Mouse (Mus musculus): ENCODE results near the gene Amh.

The Amh gene

DNA sequence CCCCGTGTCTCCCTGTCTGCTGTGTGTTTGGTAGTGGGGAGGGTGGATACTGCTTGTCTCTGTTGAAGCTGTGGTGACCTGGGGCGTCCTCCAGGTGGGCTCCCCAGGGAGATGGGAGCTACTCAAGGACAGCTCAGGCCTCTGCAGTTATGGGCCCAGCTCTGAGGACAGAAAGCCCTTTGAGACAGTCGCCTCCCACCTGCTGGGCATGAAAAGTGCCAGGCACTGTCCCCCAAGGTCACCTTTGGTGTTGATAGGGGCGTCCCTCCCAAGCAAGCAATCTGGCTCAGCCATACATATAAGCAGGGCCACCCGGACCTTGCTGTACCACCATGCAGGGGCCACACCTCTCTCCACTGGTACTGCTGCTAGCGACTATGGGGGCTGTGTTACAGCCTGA, at the start of gene Amh:
Gene Amh, plus strand, starts transcription at position 328 of the 400 bp plus-strand sequence.
- DNase-seq (ENCODE audit: low read depth): no peak

DNA sequence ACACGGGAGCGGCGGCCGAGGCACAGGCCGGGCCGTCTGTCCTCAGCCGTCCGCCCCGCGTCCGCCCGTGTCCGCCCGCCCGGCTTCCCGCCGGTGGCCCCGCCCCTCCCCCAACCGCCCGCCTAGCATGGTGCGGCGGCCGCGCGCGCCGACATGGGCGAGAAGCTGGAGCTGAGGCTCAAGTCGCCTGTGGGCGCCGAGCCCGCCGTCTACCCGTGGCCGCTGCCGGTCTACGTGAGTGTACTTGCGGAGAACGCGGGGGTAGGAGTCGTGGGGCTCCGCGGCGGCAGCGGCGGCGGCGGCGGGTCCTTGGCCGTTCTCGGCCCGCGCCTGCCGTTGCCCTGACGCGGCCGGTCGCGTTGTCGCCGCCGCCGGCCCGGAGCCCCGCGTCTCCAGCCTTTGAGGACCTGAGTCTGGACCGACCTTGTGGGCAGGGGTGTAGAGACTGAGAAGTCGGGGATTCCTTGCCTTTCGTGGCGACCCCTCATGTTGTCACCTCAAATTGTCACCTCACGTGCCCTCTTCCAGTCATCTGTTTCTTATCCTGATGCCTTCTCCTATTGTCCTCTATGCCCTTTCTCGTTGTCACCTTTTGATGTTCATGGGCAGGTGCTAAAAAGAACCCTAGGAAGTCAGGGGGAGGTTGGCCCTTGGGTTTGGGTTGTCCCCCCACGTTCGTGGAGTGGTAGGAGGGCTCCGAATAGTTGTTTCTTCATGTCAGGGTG, 49.6 kb upstream of the Amh start:
- no peak for DNase-seq (ENCODE audit: low read depth)

DNA sequence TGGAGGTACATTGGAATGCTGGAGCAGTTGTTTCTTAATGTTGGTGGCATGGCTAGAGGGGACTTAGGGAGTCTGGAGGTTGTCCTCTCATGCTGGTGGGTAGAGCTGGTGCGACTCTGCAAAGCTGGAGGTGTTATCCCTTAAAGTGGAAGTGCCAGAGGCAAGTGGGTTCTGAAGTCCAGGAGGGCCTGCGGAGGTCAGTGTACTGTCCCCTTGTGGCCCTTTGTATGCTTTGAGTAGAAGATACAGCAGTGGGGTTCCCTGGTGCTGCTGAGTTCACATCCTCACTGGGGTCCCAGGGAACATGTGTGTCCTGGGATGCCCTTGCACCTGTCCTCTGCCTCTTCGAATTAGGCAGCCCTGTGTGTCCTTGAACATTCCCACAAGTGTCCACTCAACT, 48.9 kb upstream of the Amh start:
- DNase-seq (ENCODE audit: low read depth): no peak

DNA sequence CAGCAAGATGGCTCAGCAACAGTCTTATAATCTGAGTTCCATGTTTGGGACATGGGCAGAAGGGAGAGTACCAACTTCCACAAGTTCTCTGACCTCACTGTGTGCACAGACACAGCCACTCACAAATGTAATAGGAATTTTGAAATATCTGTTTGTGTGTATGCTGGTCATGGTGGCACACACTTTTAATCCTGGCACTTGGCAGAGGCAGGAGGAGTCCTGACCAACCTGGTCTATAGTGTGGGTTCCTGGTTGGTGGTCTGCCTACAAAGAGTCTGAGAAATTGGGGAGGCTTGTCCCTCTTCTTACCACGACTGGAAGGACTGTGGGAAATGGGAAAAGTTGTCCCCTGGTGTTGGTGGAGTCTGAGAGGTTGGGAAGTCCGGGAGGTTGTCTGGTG, 48.5 kb upstream of the Amh start:
- DNase-seq (ENCODE audit: low read depth): no peak

DNA sequence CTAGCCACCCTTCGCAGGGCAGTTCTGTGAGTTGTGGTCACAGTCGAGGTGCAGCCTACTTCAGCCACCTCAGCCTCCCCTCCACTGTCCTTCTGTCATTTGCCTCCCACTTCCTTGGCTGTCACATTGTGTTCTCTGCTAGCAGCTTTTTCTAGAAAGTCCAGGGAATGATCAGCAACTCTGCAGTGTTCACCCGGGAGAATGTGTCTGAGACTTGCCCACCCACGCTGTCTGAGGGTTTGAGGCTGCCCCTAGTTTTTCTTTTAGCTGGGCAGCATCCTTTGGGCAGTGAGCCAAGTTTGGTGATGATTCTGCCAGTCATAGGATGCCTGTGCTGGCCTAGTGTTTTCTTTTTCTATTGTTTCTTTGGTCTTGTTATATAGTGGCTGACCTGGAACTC, 48.1 kb upstream of the Amh start:
- DNase-seq (ENCODE audit: low read depth): no peak

DNA sequence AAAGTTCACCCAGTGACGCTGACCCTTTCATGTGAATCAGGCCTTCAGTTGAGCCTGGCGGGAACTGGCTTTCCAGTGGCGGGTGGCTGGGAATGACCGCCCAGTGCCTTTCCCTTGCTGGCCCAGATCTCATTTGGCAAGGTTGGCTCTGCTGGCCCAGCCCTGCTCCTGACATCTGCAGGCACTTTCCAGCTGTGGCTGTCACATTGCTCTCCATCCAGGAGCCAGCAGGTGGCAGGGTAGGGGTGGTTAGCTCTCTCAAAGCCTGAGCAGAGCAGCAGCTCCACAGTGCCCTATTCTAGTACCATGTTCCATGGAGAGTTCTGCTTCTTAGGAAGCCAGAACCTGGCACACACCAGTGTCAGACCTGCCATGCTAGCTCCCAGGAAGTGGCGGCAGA, 47.3 kb upstream of the Amh start:
- DNase-seq (ENCODE audit: low read depth): peak; percentile 85

DNA sequence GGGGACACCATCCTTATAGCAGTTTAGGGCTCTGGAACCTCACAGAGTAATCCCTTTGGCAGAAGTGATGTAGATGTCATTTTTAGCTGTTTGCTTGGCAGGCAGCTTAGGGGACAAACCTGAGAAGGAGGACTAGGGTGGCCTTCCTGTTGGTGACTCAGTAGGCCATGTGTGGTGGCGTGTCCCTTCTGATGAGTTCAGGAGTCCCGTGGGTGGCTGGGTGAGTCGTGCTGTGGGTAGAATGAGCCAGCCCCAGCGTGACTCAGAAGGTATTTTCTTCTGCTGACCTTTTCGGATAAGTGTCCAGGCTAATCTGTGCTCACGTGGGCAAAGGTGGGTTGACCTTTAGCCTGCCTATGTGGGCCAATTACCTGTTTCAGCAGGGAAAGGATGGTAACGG, 46.4 kb upstream of the Amh start:
- no peak for DNase-seq (ENCODE audit: low read depth)

DNA sequence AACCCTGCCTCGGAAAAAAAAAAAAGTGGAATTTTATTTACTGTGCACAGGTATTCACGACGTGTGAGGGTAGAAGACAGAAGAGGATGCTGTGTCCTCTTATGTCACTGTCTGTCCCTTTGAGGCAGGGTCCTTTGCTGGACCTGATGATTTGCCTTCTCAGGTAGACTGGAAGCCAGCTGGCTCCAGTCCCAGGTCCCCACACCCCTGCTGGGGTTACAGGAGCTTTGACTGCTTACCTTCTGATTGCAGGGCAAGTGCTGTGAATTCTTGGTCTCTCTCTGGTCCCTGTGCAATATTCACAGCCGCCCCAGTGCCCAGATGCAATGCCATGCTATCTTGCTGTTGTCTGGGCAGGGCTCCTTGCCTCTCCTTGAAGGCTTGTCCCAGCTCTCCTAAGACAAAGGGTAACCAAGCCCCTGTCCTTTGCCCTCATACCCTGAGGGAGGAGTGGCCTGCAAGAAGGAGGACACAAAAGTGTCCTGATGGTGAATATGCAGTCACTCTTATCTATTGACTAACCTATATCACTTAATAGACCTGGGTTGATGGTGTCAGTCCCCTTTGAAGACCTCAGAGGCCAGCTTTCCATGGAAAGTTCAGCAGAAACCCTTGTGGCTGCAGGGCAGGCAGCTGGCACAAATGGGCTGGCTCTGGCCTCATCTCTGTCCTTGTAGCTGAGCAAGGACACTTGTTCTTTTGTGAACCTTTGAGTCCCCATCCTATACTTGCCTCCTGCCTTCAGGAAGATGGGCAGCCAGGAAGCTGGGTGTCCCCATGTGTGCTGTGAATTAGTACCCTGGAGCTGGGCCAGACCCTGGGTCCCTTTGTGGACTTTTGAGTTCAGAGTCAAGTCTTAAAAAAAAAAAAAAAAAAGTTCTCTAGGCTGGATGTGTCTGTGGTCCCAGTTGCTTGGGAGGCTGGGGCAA, 44.2 kb upstream of the Amh start:
- no peak for DNase-seq (ENCODE audit: low read depth)

DNA sequence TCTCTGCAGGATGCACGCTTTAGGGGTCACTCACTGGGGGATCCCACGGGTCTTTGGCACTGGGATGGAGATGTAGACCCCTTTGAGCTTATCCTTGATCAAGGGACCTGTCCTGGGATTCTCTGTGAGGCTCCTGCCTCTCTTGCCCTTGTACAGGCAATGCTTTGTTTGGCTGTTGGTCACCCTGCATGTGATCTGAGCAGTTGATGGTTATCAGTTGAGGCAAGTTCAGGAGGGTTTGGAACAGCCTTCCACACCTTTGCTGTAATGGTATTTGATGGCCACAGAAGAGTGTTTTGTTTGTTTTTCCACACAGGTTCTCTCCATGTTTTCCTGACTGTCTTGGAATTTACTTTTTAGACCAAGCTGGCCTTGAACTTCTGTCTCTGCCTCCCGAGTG, 43.2 kb upstream of the Amh start:
- no peak for DNase-seq (ENCODE audit: low read depth)

DNA sequence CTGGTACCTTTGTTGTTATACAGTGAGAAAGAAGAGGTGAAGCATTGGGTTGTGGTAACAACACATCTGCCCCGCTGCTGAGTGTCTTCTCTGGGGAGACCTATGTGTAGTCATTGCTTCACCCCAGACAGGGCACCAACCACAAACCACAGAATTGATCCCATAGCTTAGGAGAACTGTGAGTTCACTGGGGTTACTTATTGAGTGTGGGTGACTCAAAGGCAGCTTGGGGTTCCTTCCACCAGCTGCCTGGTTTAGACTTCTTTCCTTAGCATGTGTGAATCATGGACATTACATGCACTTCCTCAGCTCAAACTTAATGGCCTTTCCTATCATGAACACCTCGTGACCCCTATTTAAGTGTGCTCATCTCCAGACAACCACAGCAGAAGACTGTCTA, 41.5 kb upstream of the Amh start:
- DNase-seq (ENCODE audit: low read depth): no peak

DNA sequence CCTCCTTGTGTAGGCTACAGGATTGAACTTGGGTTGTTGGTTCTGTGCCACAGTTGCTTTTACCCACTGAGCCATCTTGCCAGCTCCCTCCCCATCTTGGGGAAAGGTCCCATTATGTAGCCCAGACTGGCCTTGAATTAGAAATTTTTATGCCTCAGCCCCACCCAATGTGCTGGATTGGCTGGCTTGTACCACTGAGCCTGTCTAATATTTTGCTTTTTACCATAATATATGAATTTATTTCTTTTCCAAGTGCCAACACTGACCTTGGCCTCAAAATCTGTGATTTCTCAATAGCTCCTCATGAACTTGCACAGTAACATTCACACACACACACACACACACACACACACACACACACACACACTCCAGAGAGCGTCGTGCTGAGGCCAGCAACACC, 39.3 kb upstream of the Amh start:
- DNase-seq (ENCODE audit: low read depth): no peak

DNA sequence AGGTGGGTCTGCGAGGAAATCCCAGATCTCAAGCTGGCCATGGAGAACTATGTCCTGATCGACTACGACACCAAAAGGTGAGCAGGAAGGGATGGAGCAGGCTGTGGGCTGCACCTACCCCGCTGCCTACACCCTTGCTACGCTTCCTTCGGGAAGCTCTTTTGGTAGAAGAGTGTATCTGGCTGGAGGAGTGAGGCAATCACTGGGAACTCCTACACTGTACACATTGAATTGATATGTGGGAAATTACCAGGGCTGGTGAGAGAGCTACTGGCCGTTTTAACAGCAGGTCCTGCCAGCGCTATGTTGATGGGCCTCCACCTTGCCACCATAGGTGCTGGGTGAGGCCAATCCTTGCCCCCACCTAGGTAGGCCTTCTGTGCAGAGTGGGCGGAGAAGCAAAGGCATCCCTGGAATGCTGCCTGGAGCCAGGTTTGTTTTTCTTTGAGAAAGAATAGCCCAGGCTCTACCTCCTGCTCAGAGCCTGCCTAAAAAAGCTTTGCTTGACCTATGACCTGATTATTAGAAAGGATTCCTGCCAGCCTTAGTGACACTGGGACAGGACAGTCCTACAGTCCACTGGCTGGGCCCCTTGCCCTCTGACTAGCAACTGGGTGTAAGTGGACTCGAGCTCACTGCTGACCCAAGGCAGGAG, 38.8 kb upstream of the Amh start:
- no peak for DNase-seq (ENCODE audit: low read depth)

DNA sequence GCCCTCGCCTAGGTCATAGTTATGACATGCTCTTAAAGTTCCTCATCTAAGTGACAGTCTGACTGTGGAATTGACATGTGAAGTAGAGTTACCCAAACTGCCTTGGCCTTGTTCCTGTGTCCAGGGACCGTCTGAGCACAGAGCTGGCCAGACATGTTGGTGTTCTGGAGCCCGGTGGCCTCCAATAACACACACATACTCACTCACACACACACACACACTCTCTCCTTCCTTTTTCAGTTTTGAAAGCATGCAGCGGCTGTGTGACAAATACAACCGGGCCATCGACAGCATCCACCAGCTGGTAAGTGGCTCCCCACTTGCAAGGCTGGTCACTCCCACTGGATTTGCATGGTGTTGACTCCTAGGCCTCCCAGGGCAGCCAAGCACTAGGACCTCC, 36.7 kb upstream of the Amh start:
- DNase-seq (ENCODE audit: low read depth): no peak

DNA sequence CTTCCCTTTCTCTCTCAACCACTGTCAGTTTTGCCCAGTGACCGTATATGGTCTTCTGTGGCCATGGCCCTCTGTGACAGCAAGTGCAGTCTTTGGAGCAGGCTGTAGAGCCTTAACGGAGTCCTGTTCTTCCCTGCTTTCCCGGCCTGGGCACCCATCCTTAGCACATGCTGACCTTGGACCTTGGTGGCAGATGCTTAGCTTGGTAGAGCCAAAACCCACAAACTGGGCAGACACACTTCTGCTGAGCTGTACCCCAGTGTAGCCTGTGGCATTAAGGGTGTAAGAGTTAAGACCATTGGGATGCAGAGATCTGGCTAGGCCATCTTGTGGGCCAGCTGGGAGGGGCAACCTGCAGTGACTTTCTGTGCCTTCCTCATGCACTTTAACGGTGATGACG, 31.2 kb upstream of the Amh start:
- no peak for DNase-seq (ENCODE audit: low read depth)

DNA sequence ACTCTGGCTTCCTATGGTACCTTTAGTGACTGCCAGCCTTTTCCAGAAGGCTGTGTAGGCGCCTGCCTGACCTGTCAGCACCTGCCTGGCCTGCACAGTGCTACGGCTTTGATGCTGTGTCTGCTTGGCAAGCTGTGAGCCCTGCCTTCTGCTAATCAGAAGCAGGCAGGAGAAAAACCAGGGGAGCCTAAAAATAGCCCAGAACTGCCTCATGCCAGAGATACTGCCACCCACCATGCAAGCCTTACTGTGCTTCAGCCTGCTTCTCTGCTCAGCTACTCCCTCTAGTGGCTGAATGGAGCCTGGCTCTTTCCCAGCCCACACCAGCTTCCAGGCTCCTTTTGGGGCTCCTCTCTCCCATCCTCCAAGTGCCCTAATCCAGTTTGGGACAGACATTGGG, 30.5 kb upstream of the Amh start:
- DNase-seq (ENCODE audit: low read depth): peak; percentile 92

DNA sequence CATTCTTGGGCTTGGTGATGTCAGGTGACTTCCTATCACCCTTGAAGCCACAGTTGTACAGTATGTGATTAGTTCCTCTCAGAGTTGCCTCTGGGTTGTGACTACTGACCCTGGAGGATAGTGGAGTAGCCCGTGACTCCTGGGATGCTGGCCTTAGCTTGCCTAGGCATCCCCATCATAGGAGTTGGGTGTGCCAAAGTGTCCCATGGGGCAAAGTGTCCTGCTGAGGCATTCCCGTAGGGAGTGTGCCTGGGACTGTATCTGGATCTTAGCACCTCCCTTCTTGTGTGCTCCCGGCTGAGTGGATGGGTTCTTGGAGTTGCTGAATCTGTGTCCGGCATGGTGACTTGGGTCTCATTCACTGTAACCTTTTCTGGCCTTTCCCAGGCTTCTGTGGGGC, 30.1 kb upstream of the Amh start:
- DNase-seq (ENCODE audit: low read depth): no peak

DNA sequence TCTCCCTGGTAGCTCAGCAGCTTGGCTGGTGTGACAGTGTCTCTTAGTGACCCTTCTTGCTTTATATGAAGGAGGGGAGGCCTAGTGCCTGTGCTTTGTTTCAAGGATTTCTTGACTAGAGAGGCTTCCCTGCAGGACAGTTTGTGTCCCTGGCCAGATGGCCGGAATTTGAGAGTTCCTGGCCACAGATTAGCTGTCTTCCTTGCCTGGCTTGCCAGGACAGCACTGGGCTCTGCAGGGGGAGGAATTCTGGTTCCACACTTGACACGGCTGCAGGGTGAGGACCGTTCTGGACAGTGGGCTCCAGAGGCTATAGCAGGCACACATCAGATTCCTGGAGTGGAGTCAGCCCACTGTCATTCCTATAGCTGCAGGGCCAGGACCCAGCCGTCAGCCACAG, 29.3 kb upstream of the Amh start:
- DNase-seq (ENCODE audit: low read depth): no peak

DNA sequence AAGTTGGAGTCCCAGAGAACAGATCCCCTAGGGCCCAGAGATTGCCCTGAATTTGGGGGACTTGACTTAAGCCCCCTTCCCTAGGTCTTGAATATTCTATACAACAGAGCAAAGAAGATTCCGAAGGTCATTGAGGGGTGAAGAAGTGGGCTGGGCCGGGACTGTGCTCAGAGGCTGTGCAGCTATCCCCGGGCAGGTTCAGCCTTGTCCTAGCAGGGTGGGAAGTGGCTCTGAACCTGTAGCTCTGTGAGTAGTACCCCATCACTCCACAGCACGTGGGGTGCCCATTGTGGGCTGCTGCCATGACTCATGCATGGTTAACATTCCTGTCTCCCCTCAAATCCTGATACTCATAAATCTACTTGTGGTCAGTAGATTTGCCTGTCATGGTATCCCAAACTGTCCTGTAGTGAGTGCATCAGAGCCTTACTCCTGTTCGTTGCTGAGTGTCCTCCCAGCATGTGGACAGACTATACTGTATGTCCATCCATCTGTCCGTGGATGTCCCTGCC, 28.6 kb upstream of the Amh start:
- DNase-seq (ENCODE audit: low read depth): no peak

DNA sequence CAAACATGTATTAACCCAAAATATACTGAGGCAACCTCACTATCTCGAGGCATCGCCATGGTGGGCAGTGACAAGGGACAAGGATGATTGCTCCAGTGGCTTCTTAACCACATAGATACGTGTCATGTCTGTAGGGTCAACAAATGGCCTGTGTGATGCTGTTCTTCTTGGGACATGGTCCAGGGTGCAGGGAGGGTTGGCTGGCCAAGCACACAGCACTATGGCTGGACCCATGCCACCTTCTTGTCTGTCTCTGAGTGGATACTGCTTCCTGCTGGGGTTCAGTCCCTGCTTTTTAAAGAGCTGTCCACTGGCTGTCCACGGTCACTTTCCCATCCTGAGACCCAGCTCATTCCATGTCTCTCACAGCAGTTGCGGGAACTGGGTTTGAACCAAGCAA, 27.9 kb upstream of the Amh start:
- no peak for DNase-seq (ENCODE audit: low read depth)

DNA sequence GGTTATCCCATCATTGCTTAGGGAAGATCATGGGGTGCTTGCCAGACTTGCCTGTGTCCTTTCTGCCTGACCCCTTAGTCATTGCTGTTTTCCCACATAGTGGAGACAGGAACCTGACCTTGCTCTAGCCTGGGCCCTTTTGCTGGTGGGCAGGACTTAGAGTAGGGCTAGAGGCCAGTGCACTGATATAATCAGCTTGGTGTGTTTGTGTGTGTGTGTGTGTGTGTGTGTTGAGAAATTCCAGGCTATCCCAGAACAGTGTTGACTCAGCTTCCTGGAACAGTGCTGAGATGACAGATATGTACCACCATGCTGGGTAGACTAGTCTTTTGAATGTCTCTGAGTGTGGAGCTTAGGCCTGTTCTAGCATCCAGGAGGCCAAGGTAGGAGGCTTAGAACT, 25.5 kb upstream of the Amh start:
- DNase-seq (ENCODE audit: low read depth): no peak

DNA sequence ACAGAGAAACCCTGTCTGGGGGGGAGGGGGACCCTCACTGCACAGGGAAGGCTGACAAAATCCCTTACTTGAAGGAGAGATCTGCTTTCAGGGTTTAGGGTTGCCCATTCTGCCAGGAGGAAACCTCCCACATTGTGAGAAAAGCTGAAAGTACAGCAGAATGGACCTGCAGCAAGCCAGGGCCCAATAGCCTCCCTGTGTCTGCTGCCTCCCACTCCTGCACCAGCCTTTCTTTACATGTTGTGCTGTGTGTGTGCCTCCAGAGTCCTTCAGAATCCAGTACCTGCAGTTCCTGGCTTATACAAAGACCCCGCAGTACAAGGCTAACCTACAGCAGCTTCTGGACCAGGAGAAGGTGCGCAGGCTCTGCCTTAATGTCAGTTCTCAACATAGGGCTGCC, 20.7 kb upstream of the Amh start:
- DNase-seq (ENCODE audit: low read depth): no peak

DNA sequence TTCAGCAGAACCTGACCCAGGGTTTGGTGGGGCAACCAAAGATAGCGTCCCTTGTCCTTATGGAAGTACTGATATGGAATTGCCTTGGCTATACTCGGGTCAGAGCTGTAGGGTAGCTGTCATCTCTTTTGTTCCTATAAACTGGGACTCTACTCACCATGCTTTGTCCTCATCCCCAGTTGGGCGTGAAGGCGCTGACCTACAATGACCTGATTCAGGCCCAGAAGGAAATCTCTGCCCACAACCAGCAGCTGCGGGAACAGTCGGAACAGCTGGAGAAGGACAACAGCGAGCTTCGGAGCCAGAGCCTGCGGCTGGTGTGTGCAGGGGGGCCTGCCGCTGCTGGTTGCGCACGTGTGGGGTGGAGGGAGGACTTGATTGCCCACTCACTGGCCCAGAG, 20.2 kb upstream of the Amh start:
- no peak for DNase-seq (ENCODE audit: low read depth)

DNA sequence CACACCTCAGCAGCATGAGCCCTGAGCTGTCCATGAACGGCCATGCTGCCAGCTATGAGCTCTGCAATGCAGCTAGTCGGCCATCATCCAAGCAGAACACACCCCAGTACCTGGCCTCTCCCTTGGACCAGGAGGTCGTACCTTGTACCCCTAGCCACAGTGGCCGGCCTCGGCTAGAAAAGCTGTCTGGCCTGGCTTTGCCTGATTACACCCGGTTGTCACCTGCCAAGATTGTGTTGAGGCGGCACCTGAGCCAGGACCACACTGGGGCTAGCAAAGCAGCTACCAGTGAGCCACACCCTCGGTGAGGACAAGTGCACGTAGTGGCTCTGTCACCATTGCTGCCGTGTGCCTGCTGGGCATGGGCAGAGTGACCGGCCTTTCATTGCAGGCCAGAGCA, 19.1 kb upstream of the Amh start:
- DNase-seq (ENCODE audit: low read depth): no peak
